Mouse (Mus musculus) MEL (cell line): Measurements from ENCODE around the gene Spop. TPM values are rescaled to one million over a fixed set of nuclear protein-coding genes. Genes with fewer than 3 reads are reported as not detected.

Experiments used
- DNase-seq: peaks from one replicate; pipeline ENCODE4 v3.0.0; 2011; ENCODE audit warnings: low read depth, low spot score
- H3K27ac ChIP-seq: 2 replicates; pipeline ENCODE4 v1.5.1; 2012; ENCODE audit warnings: low read depth, mild to moderate bottlenecking, control low read depth, low read length, moderate library complexity; ENCODE audit not compliant: control insufficient read depth
- H3K27me3 ChIP-seq, 2 experiments: fragments of 150-350 bp in 1 of 2; sonication (generic) in 1 of 2; 2 replicates each; pipeline ENCODE4 v1.6.1; 2012; ENCODE audit warnings: low read length in 2 of 2, mild to moderate bottlenecking in 2 of 2, improper control_type of control experiment in 1 of 2, moderate library complexity in 1 of 2; ENCODE audit not compliant: insufficient read depth in 2 of 2, control insufficient read depth in 1 of 2
- H3K36me3 ChIP-seq, 2 experiments: 2 replicates each; pipeline ENCODE4 v1.6.1; 2012 to 2014; ENCODE audit warnings: low read length in 2 of 2, improper control_type of control experiment in 1 of 2, inconsistent platforms in 1 of 2, mild to moderate bottlenecking in 1 of 2; ENCODE audit not compliant: insufficient read depth in 2 of 2, control insufficient read depth in 1 of 2
- H3K4me1 ChIP-seq, 2 experiments: fragments of 150-350 bp in 1 of 2; sonication (generic) in 1 of 2; 2 replicates each; pipeline ENCODE4 v1.6.1; 2012; ENCODE audit warnings: low read length in 2 of 2, improper control_type of control experiment in 1 of 2, mild to moderate bottlenecking in 1 of 2; ENCODE audit not compliant: insufficient read depth in 2 of 2, control insufficient read depth in 1 of 2
- H3K4me3 ChIP-seq, 2 experiments: fragments of 150-350 bp in 1 of 2; sonication (generic) in 1 of 2; 2 replicates each; pipeline ENCODE4 v1.5.1; 2012; ENCODE audit warnings: low read depth in 2 of 2, low read length in 2 of 2, mild to moderate bottlenecking in 2 of 2, moderate library complexity in 2 of 2, control low read depth in 1 of 2, improper control_type of control experiment in 1 of 2; ENCODE audit not compliant: control insufficient read depth in 1 of 2, insufficient read depth in 1 of 2
- H3K79me2 ChIP-seq: 2 replicates; pipeline ENCODE4 v1.6.1; 2012; ENCODE audit warnings: mild to moderate bottlenecking, low read length, moderate library complexity; ENCODE audit not compliant: control insufficient read depth, poor library complexity, insufficient read depth
- H3K9ac ChIP-seq: 2 replicates; pipeline ENCODE4 v1.6.1; 2012; ENCODE audit warnings: low read depth, mild to moderate bottlenecking, control low read depth, low read length, moderate library complexity; ENCODE audit not compliant: control insufficient read depth, poor library complexity, severe bottlenecking
- H3K9me3 ChIP-seq: fragments of 150-350 bp; sonication (generic); replicated peaks from 2 replicates; pipeline ENCODE4 v1.6.1; 2012; ENCODE audit warnings: mild to moderate bottlenecking, low read length, improper control_type of control experiment, moderate library complexity; ENCODE audit not compliant: insufficient read depth
- E2F4 ChIP-seq: IDR thresholded peaks from 2 replicates; pipeline ENCODE4 v1.6.1; 2011; ENCODE audit warnings: low read depth, low read length, improper control_type of control experiment, borderline replicate concordance
- ELF1 ChIP-seq: IDR thresholded peaks from 2 replicates; pipeline ENCODE4 v1.6.1; 2014; ENCODE audit warnings: low read depth, mild to moderate bottlenecking, inconsistent platforms, low read length, improper control_type of control experiment, moderate library complexity
- GATA1 ChIP-seq: IDR thresholded peaks from 2 replicates; pipeline ENCODE4 v1.6.1; 2011; ENCODE audit warnings: low read depth, low read length, improper control_type of control experiment
- MAZ ChIP-seq: IDR thresholded peaks from 2 replicates; pipeline ENCODE4 v1.6.1; 2012; ENCODE audit warnings: low read depth, mild to moderate bottlenecking, inconsistent platforms, low read length, improper control_type of control experiment
- MYC ChIP-seq: IDR thresholded peaks from 2 replicates; pipeline ENCODE4 v1.6.1; 2011; ENCODE audit warnings: low read depth, mild to moderate bottlenecking, low read length, improper control_type of control experiment, moderate library complexity
- POLR2AphosphoS2 ChIP-seq: IDR thresholded peaks from 2 replicates; pipeline ENCODE4 v1.6.1; 2011; ENCODE audit warnings: low read length, improper control_type of control experiment
- TBP ChIP-seq: IDR thresholded peaks from 2 replicates; pipeline ENCODE4 v1.8.0; 2011; ENCODE audit warnings: low read depth, low read length, improper control_type of control experiment
- TCF12 ChIP-seq: IDR thresholded peaks from 2 replicates; pipeline ENCODE4 v1.6.1; 2014; ENCODE audit warnings: low read depth, mild to moderate bottlenecking, inconsistent platforms, low read length, improper control_type of control experiment, moderate library complexity
- UBTF ChIP-seq: IDR thresholded peaks from 2 replicates; pipeline ENCODE4 v1.6.1; 2012; ENCODE audit warnings: low read depth, mild to moderate bottlenecking, inconsistent platforms, low read length, improper control_type of control experiment, moderate library complexity, borderline replicate concordance; ENCODE audit not compliant: insufficient read depth
- ZMIZ1 ChIP-seq: IDR thresholded peaks from 2 replicates; pipeline ENCODE4 v1.6.1; 2012; ENCODE audit warnings: low read depth, mild to moderate bottlenecking, inconsistent platforms, low read length, improper control_type of control experiment, moderate library complexity
- polyA plus RNA-seq, 2 experiments: library from polyadenylated mRNA; stranded (reverse) in 1 of 2; unstranded in 1 of 2; fragments of >175 nt in 1 of 2; fragments of >200 nt in 1 of 2; gene quantifications; 2 replicates each; pipeline versions ENCODE4 v1.2.1 to v1.2.4; 2012; ENCODE audit warnings: low replicate concordance in 2 of 2, low read depth in 1 of 2; ENCODE audit not compliant: insufficient read length in 2 of 2, insufficient read depth in 1 of 2, missing spikeins in 1 of 2
- total RNA-seq: library from RNA; depleted of rRNA; stranded (reverse); fragments of 300-350 nt; gene quantifications from 2 replicates; pipeline ENCODE4 v1.2.3, GENCODE M21; 2012; rRNA removed

Gene Spop
- total and polyA plus RNA-seq, 3 experiments = 41.5 to 84.0 TPM; not detected in 1

GRCm38 (mm10) chr11:95538378-95539104 lies 124.7 kb downstream of the Spop start:
- Histone ChIP-seq H3K4me1 (peaks cover 0 to 5% of the 10 kb centered on the region in 2 experiments; a peak in 1 of 4 replicates), H3K4me3 (no peak overlapping the region), H3K27ac (no peak overlapping the region), H3K79me2 (no peaks in the 10 kb centered on the region), H3K36me3 (no peaks in the 10 kb centered on the region), H3K9me3 (no peaks in the 10 kb centered on the region), H3K9ac (no peak overlapping the region), H3K27me3 (peaks cover 2 to 3% of the 10 kb centered on the region in 2 experiments; a peak in 2 of 4 replicates)
- no peak for TF ChIP-seq ELF1
- DNase-seq = peak; percentile 16

- no peaks in the 10 kb centered on the region for H3K36me3 ChIP-seq
- H3K79me2 ChIP-seq = no peaks in the 10 kb centered on the region
- DNase-seq = no peak
- no peak for TF ChIP-seq MAZ
- TF ChIP-seq E2F4 = no peak
- TF ChIP-seq ZMIZ1 = no peak
- TF ChIP-seq UBTF = no peak
- TF ChIP-seq MYC = no peak
- TF ChIP-seq TCF12 = no peak
- no peak for TF ChIP-seq GATA1
- no peak for TF ChIP-seq POLR2AphosphoS2
- no peak for TF ChIP-seq TBP
- H3K9me3 ChIP-seq = no peaks in the 10 kb centered on the region
- no peak overlapping the region for H3K4me3 ChIP-seq
- peaks cover 0 to 5% of the 10 kb centered on the region in 2 experiments; a peak in 1 of 4 replicates for H3K4me1 ChIP-seq
- H3K27ac ChIP-seq = no peak overlapping the region
- peaks cover 2 to 3% of the 10 kb centered on the region in 2 experiments; a peak in 2 of 4 replicates for H3K27me3 ChIP-seq
- no peak overlapping the region for H3K9ac ChIP-seq
These were observed 126.9 kb downstream of the Spop start for GRCm38 (mm10) chr11:95540637-95541385.

Other genes starting within 250 kb of the Spop start
- gene Tac4, start 152.6 kb upstream of the Spop start, total RNA-seq = 0.20 and 0.39 TPM in 2 replicates
- gene Tac4, start 152.6 kb upstream of the Spop start, polyA plus RNA-seq = under 1 TPM in 1 of 2 experiments, not detected in 1; 0.07 TPM
- gene Kat7, start 103.8 kb upstream of the Spop start, total RNA-seq = 81.4 and 83.1 TPM in 2 replicates
- 100 to 1,000 TPM in 1 of 2 experiments, 10 to 100 TPM in 1; 95.4 to 100 TPM for gene Kat7, start 103.8 kb upstream of the Spop start, polyA plus RNA-seq
- 37.1 and 49.9 TPM in 2 replicates for gene Fam117a, start 77.1 kb upstream of the Spop start, total RNA-seq
- 100 to 1,000 TPM in 1 of 2 experiments, not detected in 1; 116 TPM for gene Fam117a, start 77.1 kb upstream of the Spop start, polyA plus RNA-seq
- 51.8 and 59.1 TPM in 2 replicates for gene Slc35b1, start 29.4 kb upstream of the Spop start, total RNA-seq
- 10 to 100 TPM in 1 of 2 experiments, not detected in 1; 82.4 TPM for gene Slc35b1, start 29.4 kb upstream of the Spop start, polyA plus RNA-seq
- not detected in 2 replicates for gene Nxph3, start 100.5 kb downstream of the Spop start, total RNA-seq
- gene Nxph3, start 100.5 kb downstream of the Spop start, polyA plus RNA-seq = not detected
- gene Ngfr, start 173.7 kb downstream of the Spop start, total RNA-seq = not detected in 2 replicates
- not detected for gene Ngfr, start 173.7 kb downstream of the Spop start, polyA plus RNA-seq